Mouse (Mus musculus) C2C12 (cell line): ENCODE measurements around the gene Hoxa3. TPM values are rescaled to one million over a fixed set of nuclear protein-coding genes. Genes with fewer than 3 reads are reported as not detected.
A peak's percentile ranks its signal among the peaks of the same experiment; 100 is the strongest.

ENCODE experiments used
- H3K27me3 ChIP-seq: one replicate; pipeline ENCODE4 v1.6.1; 2011; ENCODE audit not compliant: control insufficient read depth, insufficient read depth, insufficient read length
- H3K36me3 ChIP-seq: one replicate; pipeline ENCODE4 v1.6.1; 2011; ENCODE audit not compliant: control insufficient read depth, insufficient read depth
- H3K4me3 ChIP-seq: one replicate; pipeline ENCODE4 v1.5.1; 2011; ENCODE audit warnings: mild to moderate bottlenecking, control low read depth; ENCODE audit not compliant: poor library complexity, insufficient read depth, severe bottlenecking
- H3K79me2 ChIP-seq: one replicate; pipeline ENCODE4 v1.6.1; 2011; ENCODE audit not compliant: control insufficient read depth, insufficient read depth
- H3K79me3 ChIP-seq: one replicate; pipeline ENCODE4 v1.6.1; 2011; ENCODE audit warnings: low read depth, control low read depth
- H3ac ChIP-seq: one replicate; pipeline ENCODE3; 2011; ENCODE audit warnings: low read depth; ENCODE audit not compliant: control insufficient read depth, insufficient read length
- CEBPB ChIP-seq: IDR thresholded peaks from one replicate; pipeline ENCODE4 v1.6.1; 2011; ENCODE audit warnings: low read depth, mild to moderate bottlenecking, control low read depth, moderate library complexity
- CTCF ChIP-seq: IDR thresholded peaks from one replicate; pipeline ENCODE4 v1.5.1; 2011; ENCODE audit not compliant: control insufficient read depth, insufficient read depth, insufficient read length
- FOSL1 ChIP-seq: IDR thresholded peaks from one replicate; pipeline ENCODE4 v1.8.0; 2011; ENCODE audit warnings: mild to moderate bottlenecking, low read length; ENCODE audit not compliant: poor library complexity, insufficient read depth, severe bottlenecking
- MAX ChIP-seq: IDR thresholded peaks from one replicate; pipeline ENCODE4 v1.6.1; 2011; ENCODE audit warnings: mild to moderate bottlenecking, control low read depth
- MYOD1 ChIP-seq: IDR thresholded peaks from one replicate; pipeline ENCODE4 v1.6.1; 2011; ENCODE audit warnings: low read depth; ENCODE audit not compliant: control insufficient read depth, insufficient read length
- MYOG ChIP-seq: IDR thresholded peaks from one replicate; pipeline ENCODE4 v1.6.1; 2011; ENCODE audit not compliant: control insufficient read depth, insufficient read length; ENCODE audit errors: extremely low read depth
- USF1 ChIP-seq: IDR thresholded peaks from one replicate; pipeline ENCODE4 v1.6.1; 2011; ENCODE audit warnings: low read depth, mild to moderate bottlenecking, control low read depth, moderate library complexity
- polyA plus RNA-seq: library from polyadenylated mRNA; unstranded; fragments of >200 nt; fragmentation: generic; extraction: Trizol; gene quantifications from one replicate; pipeline ENCODE4 v1.2.1, GENCODE M21; 2012; ENCODE audit warnings: missing spikeins

The Hoxa3 gene
- polyA plus RNA-seq, 1 experiment: 0.67 TPM

DNA sequence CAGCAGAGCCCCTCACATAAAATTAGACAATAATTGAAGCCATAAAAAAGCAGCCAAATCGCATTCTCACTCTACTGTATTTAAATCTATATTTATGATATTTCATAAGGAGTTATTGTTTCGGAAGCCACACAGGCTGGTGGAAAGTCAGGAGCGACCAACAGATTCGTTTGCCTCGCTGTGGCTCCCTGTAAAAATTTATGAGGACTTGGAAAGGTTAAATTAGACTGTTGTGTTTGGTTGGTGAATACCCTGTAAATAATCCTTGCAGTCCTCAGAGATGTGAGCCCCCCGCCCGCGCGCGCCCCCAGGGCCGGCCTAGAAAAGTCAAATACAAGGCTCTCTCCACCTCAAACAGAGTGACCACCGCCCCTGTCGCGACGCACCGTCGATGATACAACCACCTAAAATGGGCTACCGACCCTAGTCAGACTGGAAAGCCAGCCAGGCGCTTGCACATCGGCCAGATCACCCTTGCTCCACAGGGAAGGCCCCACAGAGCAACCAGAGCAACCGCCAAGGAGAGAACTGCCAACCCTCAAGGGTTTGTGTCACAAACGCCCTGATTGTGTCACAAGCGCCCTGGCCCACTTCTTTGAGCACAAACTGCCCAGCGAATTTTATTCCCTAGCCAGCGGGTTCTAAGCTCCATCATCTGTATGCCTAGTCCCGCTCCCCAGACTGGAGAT lies 13.6 kb upstream of the Hoxa3 start:
- no peak for TF ChIP-seq USF1
- no peak for TF ChIP-seq MAX
- no peak for TF ChIP-seq MYOG
- no peak for TF ChIP-seq CEBPB
- TF ChIP-seq CTCF: no peak
- no peak for TF ChIP-seq MYOD1
- no peak for TF ChIP-seq FOSL1
- H3K79me2 ChIP-seq: peaks cover 98% of the 10 kb centered on the region
- H3K4me3 ChIP-seq: peak overlapping the region; percentile 76
- H3K36me3 ChIP-seq: peaks cover 11% of the 10 kb centered on the region
- no peaks in the 10 kb centered on the region for H3K27me3 ChIP-seq
- H3ac ChIP-seq: peak overlapping the region; percentile 44
- H3K79me3 ChIP-seq: peaks cover 75% of the 10 kb centered on the region

DNA sequence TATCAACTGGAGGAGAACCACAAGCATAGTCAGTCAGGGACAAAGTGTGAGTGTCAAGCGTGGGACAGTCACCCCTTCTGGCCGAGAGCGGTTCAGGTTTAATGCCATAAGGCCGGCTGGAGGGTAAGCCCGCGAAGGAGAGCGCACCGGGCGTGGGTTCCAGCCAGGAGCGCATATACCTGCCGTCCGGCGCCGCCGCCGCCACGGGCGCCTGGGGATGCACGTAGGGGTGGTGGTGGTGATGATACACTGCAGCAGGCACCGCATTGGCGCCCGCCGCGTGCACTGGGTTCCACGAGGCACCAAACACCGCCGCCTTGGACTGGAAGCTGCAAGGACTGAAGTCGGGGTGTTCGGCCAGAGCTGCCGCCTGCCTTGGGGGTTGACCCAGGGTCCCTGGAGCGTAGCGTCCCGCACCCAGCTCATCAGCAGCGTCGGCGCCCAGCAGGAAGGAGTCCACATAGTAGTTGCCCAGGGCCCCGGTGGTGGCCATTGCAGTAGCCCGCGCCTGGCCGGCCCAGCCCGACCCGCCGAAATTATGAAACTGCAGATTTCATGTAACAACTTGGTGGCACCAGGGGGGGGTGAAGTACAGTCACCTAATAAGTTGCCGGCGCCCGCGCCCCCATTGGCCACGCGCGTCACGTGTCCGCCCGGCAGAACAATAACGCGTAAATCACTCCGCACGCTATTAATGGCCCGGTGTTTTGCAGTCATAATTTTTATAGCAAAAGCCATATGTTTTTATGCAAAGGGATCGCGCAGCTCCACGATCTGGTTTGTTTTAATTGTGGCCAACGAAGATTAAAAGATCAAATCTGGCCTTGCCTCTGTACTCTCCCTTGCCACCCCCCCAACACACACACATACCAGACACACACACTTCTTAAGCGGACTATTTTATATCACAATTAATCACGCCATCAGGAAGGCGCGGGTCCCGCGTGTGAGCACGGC lies 12.8 kb upstream of the Hoxa3 start:
- peak overlapping the region; percentile 76 for H3K4me3 ChIP-seq
- TF ChIP-seq MAX (no peak), CTCF (no peak), CEBPB (no peak), USF1 (peak; percentile 99), MYOD1 (peak; percentile 2), FOSL1 (no peak)
- H3K79me3 ChIP-seq: peaks cover 67% of the 10 kb centered on the region
- H3K79me2 ChIP-seq: peaks cover 90% of the 10 kb centered on the region
- no peaks in the 10 kb centered on the region for H3K27me3 ChIP-seq
- H3K36me3 ChIP-seq: peaks cover 11% of the 10 kb centered on the region
- peak overlapping the region; percentile 98 for H3ac ChIP-seq

DNA sequence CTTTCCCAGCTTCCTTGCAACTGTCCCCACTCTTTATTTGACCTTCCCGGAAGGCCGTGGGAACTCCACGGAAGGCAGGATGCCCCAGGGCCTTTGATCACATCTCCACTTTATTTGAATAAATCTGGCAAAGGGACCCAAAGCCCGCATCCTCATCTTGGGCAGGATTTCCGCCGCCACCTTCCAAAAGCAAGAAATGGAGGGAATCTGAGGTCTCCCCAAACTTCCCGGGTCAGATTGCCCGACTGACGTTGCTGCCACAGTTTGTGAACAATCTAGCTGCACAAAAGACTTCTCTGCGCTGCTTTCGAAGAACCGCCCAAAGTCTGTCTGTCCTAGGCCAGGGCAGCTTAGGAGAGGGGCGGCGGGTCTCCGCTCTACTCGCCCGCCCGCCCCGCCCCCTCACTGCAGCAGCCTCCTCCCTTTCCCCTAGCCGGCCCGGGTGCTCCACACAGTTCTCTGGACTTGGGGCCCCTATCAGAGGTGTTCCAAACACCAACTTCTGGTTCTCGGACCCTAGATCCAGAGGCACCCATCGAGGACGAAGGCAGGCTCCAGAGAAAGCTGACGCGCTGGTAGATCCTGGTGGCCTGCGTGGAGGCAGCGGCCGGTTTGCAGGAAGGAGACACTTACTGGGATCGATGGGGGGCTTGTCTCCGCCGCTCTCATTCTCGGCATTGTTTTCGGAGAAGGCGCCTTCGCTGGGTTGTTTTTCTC lies 11.9 kb upstream of the Hoxa3 start:
- peaks cover 11% of the 10 kb centered on the region for H3K36me3 ChIP-seq
- H3K79me3 ChIP-seq: peaks cover 60% of the 10 kb centered on the region
- peak overlapping the region; percentile 76 for H3K4me3 ChIP-seq
- TF ChIP-seq USF1: no peak
- no peak for TF ChIP-seq MYOG
- no peak for TF ChIP-seq FOSL1
- no peak for TF ChIP-seq CEBPB
- TF ChIP-seq MYOD1: no peak
- no peak for TF ChIP-seq CTCF
- TF ChIP-seq MAX: no peak
- H3K27me3 ChIP-seq: no peaks in the 10 kb centered on the region
- peak overlapping the region; percentile 98 for H3ac ChIP-seq
- peaks cover 83% of the 10 kb centered on the region for H3K79me2 ChIP-seq

DNA sequence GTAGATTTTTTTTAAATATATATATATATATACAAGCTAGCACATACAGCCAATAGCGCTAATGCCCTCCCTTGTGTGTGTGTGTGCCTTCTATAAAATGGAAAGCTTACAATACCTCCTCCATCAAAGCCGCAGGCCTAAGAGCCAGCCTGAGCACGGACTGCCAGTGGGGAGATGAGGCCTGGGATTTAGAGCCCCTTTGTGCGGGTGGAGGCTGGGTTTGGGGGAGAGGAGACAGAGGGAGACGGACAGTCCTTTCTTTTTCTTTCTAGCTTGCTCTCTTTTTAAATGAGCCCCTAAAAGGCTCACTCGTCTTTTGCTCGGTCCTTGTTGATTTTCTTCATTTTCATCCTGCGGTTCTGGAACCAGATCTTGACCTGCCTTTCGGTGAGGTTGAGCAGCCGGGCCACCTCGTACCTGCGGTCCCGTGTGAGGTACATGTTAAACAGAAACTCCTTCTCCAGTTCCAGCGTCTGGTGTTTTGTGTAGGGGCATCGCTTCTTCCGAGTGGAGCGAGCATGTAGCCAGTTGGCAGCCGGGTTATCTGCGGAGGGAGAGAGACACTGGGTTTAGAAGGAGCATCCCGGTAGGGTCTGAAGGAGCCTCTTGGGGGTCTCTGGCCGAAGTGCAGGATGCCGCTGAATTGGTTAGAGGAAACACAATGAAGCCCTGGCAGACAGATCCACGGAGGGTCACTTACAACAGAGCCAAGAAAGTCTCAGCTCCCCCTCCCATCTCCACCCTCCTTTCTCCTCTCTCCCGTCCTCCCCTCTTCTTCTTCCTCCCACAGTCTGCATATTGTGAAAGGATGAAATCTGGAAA lies 11.0 kb upstream of the Hoxa3 start:
- H3K79me3 ChIP-seq: peaks cover 52% of the 10 kb centered on the region
- H3K4me3 ChIP-seq: peak overlapping the region; percentile 76
- peak overlapping the region; percentile 66 for H3ac ChIP-seq
- no peaks in the 10 kb centered on the region for H3K27me3 ChIP-seq
- H3K36me3 ChIP-seq: peaks cover 11% of the 10 kb centered on the region
- peaks cover 83% of the 10 kb centered on the region for H3K79me2 ChIP-seq
- TF ChIP-seq CTCF (no peak), MAX (no peak), MYOG (no peak), MYOD1 (no peak), USF1 (no peak), FOSL1 (no peak)

DNA sequence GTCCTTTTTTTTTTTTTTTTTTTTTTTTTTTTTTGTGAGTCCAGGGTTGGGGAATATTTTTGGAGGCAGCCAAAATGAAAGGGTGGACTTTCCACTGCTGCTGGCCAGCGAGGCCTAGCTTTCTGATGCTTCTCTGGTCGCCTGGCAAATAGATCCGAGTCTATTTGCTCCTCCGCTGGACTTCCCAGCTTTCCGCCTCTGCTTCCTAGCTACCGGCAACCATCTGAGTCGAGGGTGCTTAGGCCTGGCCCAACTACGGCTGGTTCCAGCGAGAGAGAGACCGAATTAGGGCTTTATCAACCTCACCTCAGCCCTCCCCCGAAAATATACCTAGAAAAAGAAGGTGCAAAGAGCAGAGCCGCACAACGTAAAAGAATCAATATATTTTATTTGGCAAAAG lies 9.6 kb upstream of the Hoxa3 start:
- H3K4me3 ChIP-seq: peak overlapping the region; percentile 76
- peaks cover 70% of the 10 kb centered on the region for H3K79me2 ChIP-seq
- H3K27me3 ChIP-seq: no peaks in the 10 kb centered on the region
- H3ac ChIP-seq: peak overlapping the region; percentile 73
- TF ChIP-seq MYOG (no peak), FOSL1 (no peak), CTCF (no peak), MYOD1 (no peak), MAX (no peak), CEBPB (no peak), USF1 (no peak)
- peaks cover 11% of the 10 kb centered on the region for H3K36me3 ChIP-seq
- H3K79me3 ChIP-seq: peaks cover 40% of the 10 kb centered on the region
